Mouse (Mus musculus) stomach, embryonic 15.5 days (tissue): ENCODE results near the gene Ksr1. TPM values are rescaled to one million over a fixed set of nuclear protein-coding genes. Genes with fewer than 3 reads are reported as not detected.

Experiments
- ATAC-seq: fragments of 200-750 bp; cut with Nextera tagmentation; 2 replicates; pipeline ENCODE4 v1.8.0; 2017; ENCODE audit warnings: low read depth, moderate number of reproducible peaks, moderate TSS enrichment; ENCODE audit not compliant: insufficient read depth, low FRiP score
- H3K27ac ChIP-seq: fragments of 300-500 bp; sonication (generic); 2 replicates; pipeline ENCODE4 v1.5.1; 2015; ENCODE audit warnings: mild to moderate bottlenecking, inconsistent platforms
- H3K27me3 ChIP-seq: fragments of 300-500 bp; sonication (generic); replicated peaks from 2 replicates; pipeline ENCODE4 v1.6.1; 2015; ENCODE audit warnings: inconsistent platforms
- H3K36me3 ChIP-seq: fragments of 300-500 bp; sonication (generic); 2 replicates; pipeline ENCODE4 v1.6.1; 2015; ENCODE audit warnings: inconsistent platforms
- H3K4me1 ChIP-seq: fragments of 300-500 bp; sonication (generic); 2 replicates; pipeline ENCODE4 v1.6.1; 2015; ENCODE audit warnings: inconsistent platforms
- H3K4me2 ChIP-seq: fragments of 300-500 bp; sonication (generic); 2 replicates; pipeline ENCODE4 v1.6.1; 2015; ENCODE audit warnings: mild to moderate bottlenecking, inconsistent platforms
- H3K4me3 ChIP-seq: fragments of 300-500 bp; sonication (generic); replicated peaks from 2 replicates; pipeline ENCODE4 v1.5.1; 2015; ENCODE audit warnings: inconsistent platforms
- H3K9ac ChIP-seq: fragments of 300-500 bp; sonication (generic); 2 replicates; pipeline ENCODE4 v1.6.1; 2015; ENCODE audit warnings: inconsistent platforms
- H3K9me3 ChIP-seq: fragments of 300-500 bp; sonication (generic); 2 replicates; pipeline ENCODE4 v1.6.1; 2016; ENCODE audit warnings: inconsistent platforms
- whole genome bisulfite sequencing: fragments of 180-500 bp; shearing (Covaris S2); methylation state at CpG from one replicate; pipeline ENCODE4 v1.1.7; 2015; 5-methylcytosine and 5-hydroxymethylcytosine counted together
- polyA plus RNA-seq: library from polyadenylated mRNA; unstranded; fragments of >200 nt; fragmentation: Nextera tagmentation; extraction: Ambion mirVana; gene quantifications from 2 replicates; pipeline ENCODE4 v1.2.1, GENCODE M21; 2015

The Ksr1 gene
- polyA plus RNA-seq, 1 experiment from 2014 or later: 2.8 TPM

DNA sequence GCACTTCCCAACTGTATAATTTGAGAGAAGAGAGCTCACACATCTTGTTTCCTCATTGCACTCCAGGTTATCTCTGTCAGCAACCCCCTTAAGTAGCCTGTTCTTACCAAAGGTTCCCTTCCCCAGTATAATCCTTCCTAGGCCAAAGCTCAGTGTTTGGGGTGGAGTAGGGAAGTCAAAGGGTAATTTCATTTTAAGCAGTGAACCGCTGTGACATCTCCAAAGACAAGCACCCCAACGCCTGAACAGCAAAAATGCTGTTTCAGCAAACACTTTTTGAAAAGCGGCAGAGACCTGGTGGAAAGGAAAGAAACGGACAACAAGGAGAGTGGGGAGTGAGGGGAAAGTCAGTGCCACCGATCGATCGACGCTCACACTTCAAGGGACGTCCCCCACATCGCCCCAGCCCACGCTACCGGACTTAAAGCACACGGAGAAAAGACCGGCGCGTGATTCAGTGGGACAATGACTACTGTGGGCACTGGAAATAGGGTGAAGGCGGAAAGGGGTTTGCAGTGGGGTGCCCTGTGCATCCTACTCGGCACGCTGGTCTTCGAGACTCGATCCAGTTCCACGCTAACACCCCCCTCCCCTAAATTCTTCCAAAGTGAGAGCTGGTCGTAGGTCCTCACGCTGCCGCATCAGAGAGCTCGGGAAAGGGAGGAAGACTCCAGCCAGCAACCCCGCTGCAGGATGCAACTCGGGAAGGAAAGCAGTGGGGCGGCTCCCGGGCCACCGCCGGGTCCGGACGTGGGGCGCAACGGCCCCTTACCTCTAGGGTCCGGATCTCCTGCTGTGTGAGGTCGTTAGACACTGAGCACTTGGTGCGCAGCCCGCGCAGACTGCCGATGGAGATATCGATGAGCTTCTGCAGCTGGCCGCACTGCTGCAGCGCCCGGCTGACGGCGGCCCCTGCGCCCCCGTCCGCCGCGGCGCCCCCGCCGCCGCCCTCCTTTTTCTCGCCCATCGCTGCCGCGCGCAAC is 633 bp downstream of the Ksr1 start:
- peak overlapping the region; percentile 93 for H3K27ac ChIP-seq
- H3K9ac ChIP-seq: peak overlapping the region; percentile 88
- H3K4me1 ChIP-seq: peaks cover 17% of the 10 kb centered on the region; the same call in 1 of the 2 replicates
- WGBS: under 1% methylated on average over 58 of the region's 62 CpGs
- ATAC-seq: peak; percentile 15; the same call in 1 of the 2 replicates
- no peaks in the 10 kb centered on the region for H3K9me3 ChIP-seq
- peak overlapping the region; percentile 77 for H3K4me2 ChIP-seq
- no peaks in the 10 kb centered on the region for H3K27me3 ChIP-seq
- H3K4me3 ChIP-seq: peak overlapping the region; percentile 94
- H3K36me3 ChIP-seq: no peaks in the 10 kb centered on the region

DNA sequence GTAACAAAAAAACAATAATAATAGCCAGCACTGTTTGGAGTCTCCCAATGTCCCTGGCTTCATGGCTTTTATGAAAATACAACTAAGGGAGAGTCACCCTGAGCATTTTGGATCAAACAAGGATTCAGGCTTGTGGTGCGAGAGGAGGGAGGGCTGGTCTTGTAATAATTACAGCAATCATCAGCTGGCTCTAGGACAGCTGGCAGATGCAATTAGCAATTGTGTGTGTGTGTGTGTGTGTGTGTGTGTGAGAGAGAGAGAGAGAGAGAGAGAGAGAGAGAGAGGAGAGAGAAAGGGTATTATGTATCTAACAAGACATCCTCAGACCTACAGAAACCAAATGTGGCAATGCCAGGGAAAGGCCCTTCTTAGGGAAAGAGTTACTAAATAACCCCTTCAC is 1.5 kb downstream of the Ksr1 start:
- no peak overlapping the region; the same call in 1 of the 2 replicates for H3K9ac ChIP-seq
- H3K27ac ChIP-seq: no peak overlapping the region
- H3K9me3 ChIP-seq: no peaks in the 10 kb centered on the region
- peak overlapping the region; percentile 77 for H3K4me2 ChIP-seq
- WGBS: 62% methylated on average over 1 of the region's 1 CpGs
- H3K36me3 ChIP-seq: no peaks in the 10 kb centered on the region
- H3K4me1 ChIP-seq: peaks cover 20% of the 10 kb centered on the region; the same call in 1 of the 2 replicates
- peak overlapping the region; percentile 94 for H3K4me3 ChIP-seq
- no peak for ATAC-seq
- H3K27me3 ChIP-seq: no peaks in the 10 kb centered on the region

DNA sequence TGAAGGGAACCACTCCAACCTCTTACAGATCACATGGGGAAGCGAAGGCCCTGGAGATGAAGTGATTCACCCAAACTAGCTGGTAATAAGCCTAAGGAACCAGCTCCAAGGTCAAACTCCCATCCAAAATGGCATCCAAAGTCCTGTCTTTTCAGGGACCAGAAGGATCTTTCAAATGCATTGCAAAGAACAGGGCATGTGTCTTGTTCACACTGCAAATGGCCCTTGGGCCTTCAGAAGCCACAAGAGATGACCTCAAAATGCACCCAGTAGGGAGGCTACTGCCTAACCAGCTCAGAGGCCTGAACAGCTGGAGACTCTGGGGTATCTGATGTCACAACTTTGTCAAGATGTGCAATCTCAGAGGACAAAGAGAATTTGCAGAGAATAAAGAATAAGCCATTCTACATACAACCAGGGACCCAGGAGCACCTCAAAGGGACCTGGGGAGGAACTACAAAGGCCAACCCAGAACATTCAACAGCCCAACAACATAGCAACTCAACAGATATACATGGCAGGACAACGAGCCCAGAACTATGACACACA is 2.1 kb downstream of the Ksr1 start:
- H3K9me3 ChIP-seq: no peaks in the 10 kb centered on the region
- H3K4me2 ChIP-seq: peak overlapping the region; percentile 77; the same call in 1 of the 2 replicates
- WGBS: 80% methylated on average over 2 of the region's 2 CpGs
- peaks cover 20% of the 10 kb centered on the region; the same call in 1 of the 2 replicates for H3K4me1 ChIP-seq
- H3K36me3 ChIP-seq: no peaks in the 10 kb centered on the region
- H3K27ac ChIP-seq: no peak overlapping the region
- no peak for ATAC-seq
- H3K27me3 ChIP-seq: no peaks in the 10 kb centered on the region
- no peak overlapping the region for H3K9ac ChIP-seq
- H3K4me3 ChIP-seq: no peak overlapping the region

DNA sequence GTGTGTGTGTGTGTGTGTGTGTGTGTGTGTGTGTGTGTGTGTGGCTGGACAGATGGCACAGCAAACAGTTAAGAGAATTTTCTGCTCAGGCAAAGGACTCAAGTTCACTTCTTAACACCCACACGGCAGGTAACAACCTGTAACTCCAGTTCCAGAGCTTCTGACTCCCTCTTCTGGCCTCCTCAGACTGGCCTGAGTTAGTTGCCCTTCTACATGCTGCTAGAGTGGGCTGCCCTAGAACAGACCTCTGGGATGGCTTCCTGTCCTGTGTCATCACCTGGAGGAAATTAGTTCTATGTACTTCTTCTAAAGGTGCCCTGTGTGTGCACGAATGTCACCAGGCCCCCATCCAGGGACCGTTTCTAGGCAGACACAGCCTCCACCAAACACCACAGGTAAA is 2.9 kb downstream of the Ksr1 start:
- ATAC-seq: no peak
- Histone ChIP-seq H3K4me1 (peaks cover 22% of the 10 kb centered on the region; the same call in 1 of the 2 replicates), H3K9ac (no peak overlapping the region), H3K4me3 (no peak overlapping the region), H3K27me3 (no peaks in the 10 kb centered on the region), H3K27ac (no peak overlapping the region), H3K36me3 (no peaks in the 10 kb centered on the region), H3K9me3 (no peaks in the 10 kb centered on the region), H3K4me2 (no peak overlapping the region)
- WGBS: 85% methylated on average over 3 of the region's 3 CpGs

DNA sequence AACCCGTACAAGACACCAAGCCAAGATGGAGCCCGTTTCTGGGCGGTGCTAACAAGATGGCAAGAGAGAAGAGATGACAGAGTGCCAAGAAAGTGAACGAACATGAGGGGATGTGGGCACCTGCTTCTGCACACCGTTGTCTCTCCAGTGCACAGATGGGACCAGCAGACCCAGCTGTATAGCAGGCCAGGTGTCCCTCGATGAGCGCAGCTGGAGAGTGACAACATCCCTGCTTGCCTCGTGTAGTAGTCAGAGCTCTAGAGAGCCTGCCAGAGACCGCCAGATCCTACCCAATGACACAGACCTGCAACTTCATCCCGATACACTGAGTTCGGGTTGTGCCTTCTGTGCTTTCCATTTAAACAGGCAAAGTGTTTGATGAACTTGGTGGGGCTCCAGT is 3.8 kb downstream of the Ksr1 start:
- ATAC-seq: no peak
- WGBS: 86% methylated on average over 11 of the region's 11 CpGs
- peaks cover 22% of the 10 kb centered on the region; the same call in 1 of the 2 replicates for H3K4me1 ChIP-seq
- no peak overlapping the region for H3K4me3 ChIP-seq
- no peak overlapping the region for H3K4me2 ChIP-seq
- no peak overlapping the region for H3K27ac ChIP-seq
- no peaks in the 10 kb centered on the region for H3K27me3 ChIP-seq
- H3K9me3 ChIP-seq: no peaks in the 10 kb centered on the region
- no peaks in the 10 kb centered on the region for H3K36me3 ChIP-seq
- no peak overlapping the region for H3K9ac ChIP-seq

DNA sequence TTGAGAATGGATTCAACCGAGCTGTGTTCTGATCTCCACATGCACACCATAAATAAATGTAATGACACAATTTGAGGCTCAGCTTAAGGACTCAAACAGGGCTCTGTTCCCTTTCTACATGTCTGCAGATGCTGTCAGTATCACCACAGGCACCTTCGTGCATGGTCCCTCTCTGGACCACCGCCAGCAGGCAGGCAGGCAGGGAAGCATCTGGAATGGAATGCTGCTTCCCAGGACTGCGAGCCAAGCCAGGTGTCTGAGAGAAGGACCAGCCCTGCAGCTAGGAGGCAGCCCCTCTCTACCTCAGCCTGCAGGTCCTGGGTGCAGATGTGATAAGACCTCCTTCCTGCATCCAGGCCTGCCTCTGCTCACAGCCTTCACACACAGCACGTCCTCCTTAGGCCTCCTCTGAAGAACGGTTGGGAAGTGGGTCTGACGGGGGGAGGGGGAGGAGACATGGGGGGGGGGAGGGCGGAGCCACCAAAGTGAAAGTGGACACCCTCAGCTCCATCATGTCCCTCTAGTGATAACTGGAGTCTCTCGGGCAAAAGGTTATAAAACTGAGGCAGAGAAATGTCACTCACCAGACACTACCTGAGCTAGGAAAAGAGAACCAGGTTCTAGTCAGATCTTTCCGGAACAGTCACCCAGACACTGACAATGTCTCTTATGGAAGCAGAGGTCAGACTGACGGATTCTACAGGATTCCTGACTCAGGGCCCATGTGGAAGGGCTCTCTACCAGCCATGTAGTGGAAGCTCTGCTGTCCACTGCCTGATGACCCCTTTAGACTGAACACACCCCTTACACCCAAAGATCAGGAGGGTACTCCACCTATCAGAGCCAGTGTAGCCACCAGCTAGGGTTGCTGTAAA is 4.7 kb downstream of the Ksr1 start:
- ATAC-seq: peak; percentile 8; the same call in 1 of the 2 replicates
- Histone ChIP-seq H3K4me1 (peaks cover 22% of the 10 kb centered on the region; the same call in 1 of the 2 replicates), H3K9ac (no peak overlapping the region), H3K27me3 (no peaks in the 10 kb centered on the region), H3K27ac (no peak overlapping the region; the same call in 1 of the 2 replicates), H3K4me2 (no peak overlapping the region; the same call in 1 of the 2 replicates), H3K9me3 (no peaks in the 10 kb centered on the region), H3K36me3 (no peaks in the 10 kb centered on the region), H3K4me3 (no peak overlapping the region)
- WGBS: 32% methylated on average over 11 of the region's 11 CpGs

DNA sequence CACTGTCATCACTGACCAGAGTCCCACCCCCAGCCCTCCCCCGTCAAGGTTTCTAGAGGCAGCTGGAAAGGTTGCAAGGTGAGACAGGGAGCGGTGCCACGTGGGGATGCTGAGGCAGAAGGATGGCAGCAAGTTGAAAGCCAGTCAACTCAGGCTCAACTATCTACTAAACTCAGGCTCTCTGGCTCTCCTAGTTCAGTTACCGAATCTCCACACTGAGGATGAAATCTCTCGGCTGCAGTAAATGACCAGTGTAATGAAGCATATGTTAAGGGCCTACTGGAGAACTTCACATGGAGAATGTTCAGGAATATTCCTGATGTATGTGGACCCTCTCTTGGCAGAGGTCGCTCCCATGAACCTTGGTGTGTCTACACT is 5.7 kb downstream of the Ksr1 start:
- Histone ChIP-seq H3K4me1 (peaks cover 28% of the 10 kb centered on the region), H3K9ac (no peak overlapping the region), H3K27ac (no peak overlapping the region), H3K9me3 (no peaks in the 10 kb centered on the region), H3K4me3 (no peak overlapping the region), H3K4me2 (no peak overlapping the region), H3K36me3 (no peaks in the 10 kb centered on the region), H3K27me3 (no peaks in the 10 kb centered on the region)
- 88% methylated on average over 6 of the region's 6 CpGs for WGBS
- no peak for ATAC-seq

DNA sequence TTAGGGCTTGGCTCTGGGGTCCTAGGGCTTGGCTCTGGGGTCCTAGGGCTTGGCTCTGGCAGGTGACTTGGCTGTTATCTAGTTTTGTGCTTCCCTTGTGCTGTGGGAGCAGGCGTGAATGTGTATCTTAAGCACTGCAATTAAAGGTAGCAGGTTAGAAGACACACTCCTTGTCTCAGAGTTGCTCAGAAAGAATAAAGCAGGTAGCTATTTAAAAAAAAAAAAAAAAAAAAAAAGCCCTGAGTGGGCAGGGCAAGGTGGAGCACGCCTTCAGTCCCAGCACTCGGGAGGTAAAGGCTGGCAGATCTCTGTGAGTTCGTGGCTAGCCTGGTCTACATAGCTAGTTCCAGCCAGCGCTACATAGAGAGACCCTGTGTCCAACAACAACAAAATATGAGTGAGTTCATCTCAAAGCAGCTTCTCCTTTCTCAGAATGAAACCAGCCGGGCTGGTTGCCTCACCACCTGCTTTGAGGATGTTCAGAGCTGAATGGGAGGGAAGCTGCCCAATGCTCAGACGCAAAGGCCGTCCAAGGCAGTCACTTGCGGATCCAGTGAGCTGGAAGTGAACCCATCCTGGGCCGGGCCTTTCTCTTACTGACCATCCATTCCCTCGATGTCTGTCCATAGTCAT is 6.2 kb downstream of the Ksr1 start:
- Histone ChIP-seq H3K4me1 (peaks cover 30% of the 10 kb centered on the region), H3K36me3 (no peaks in the 10 kb centered on the region), H3K27me3 (no peaks in the 10 kb centered on the region), H3K9me3 (no peaks in the 10 kb centered on the region), H3K27ac (no peak overlapping the region), H3K9ac (no peak overlapping the region), H3K4me2 (no peak overlapping the region), H3K4me3 (no peak overlapping the region)
- WGBS: 86% methylated on average over 11 of the region's 11 CpGs
- ATAC-seq: no peak

DNA sequence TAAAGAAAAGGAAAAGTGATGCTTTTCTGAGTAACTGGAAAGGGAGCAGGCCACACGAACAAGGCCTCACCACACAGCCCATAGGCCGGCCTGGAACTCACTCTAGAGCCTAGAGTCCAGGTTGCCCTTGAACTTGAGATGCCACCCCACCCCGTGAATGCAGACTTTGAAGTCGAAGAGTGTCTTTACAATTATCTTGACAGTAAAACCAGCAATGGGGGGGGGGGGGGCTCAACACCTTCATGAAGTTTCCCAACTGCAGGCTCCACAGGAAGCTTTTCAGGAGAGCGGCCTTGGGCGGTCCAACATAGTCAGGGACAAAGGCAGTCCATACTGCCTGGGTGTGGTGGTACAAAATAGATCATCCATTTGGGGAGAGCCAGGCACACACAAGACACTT is 7.6 kb downstream of the Ksr1 start:
- H3K9ac ChIP-seq: no peak overlapping the region
- H3K36me3 ChIP-seq: no peaks in the 10 kb centered on the region
- peaks cover 27% of the 10 kb centered on the region for H3K4me1 ChIP-seq
- no peak overlapping the region for H3K4me3 ChIP-seq
- H3K27ac ChIP-seq: no peak overlapping the region
- H3K4me2 ChIP-seq: no peak overlapping the region
- H3K9me3 ChIP-seq: no peaks in the 10 kb centered on the region
- 81% methylated on average over 6 of the region's 6 CpGs for WGBS
- no peak for ATAC-seq
- no peaks in the 10 kb centered on the region for H3K27me3 ChIP-seq

DNA sequence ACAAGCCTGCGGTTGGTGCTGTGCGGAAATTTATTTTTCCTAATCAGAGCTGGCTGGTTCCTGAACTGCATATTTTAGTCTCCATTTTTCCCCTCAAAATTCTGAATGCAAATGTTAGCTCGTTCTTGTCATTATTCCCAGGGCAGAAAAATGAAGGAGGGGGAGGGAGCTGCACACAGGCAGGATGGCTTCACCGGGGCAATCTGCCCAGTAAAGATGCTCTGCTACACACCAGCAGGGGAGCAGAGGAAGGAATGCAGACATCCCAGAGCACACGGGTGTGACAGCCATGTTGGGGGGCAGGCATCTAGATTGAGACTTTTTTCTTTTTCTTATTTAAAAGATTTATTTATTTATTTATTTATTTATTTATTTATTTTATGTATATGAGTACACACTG is 9.0 kb downstream of the Ksr1 start:
- no peak overlapping the region for H3K9ac ChIP-seq
- H3K4me1 ChIP-seq: peaks cover 24% of the 10 kb centered on the region
- H3K4me3 ChIP-seq: no peak overlapping the region
- 72% methylated on average over 5 of the region's 5 CpGs for WGBS
- no peak for ATAC-seq
- no peak overlapping the region for H3K27ac ChIP-seq
- H3K36me3 ChIP-seq: no peaks in the 10 kb centered on the region
- H3K27me3 ChIP-seq: no peaks in the 10 kb centered on the region
- no peaks in the 10 kb centered on the region for H3K9me3 ChIP-seq
- no peak overlapping the region for H3K4me2 ChIP-seq

DNA sequence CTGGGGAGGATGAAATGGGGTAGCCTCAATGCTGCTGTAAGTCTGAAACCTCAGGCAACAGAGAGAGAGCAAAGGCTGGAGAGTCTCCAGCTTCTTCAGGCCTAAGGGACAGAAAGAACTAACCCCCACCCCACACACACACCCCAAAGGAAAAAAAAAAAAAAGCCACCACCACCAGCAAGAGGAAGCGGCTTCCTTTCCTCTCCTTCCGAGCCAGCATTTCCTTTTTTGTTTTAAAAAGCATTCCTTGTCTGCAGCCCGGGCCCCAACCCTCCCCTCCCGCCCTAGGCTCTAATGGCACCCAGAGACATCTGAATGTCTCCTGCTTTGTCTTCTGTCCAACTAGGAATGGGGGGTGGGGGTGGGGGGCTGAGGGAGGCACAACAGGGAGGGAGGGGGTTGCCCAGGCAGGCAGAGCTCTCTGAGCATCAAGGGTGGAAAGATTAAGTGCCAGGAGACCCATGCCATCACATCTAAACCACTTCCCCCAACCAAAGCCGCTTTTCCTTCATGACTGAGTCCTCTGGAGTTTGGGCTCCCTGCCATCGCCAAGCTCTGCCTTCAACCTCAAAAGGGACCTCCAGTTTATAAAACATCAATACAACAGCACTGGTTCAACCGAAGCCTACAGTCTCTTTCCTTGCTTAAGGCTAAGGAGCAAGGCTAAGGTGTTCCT is 10.4 kb downstream of the Ksr1 start:
- ATAC-seq: no peak
- no peaks in the 10 kb centered on the region for H3K27me3 ChIP-seq
- WGBS: 32% methylated on average over 7 of the region's 7 CpGs
- H3K4me3 ChIP-seq: no peak overlapping the region
- peak overlapping the region; percentile 62 for H3K27ac ChIP-seq
- H3K9ac ChIP-seq: no peak overlapping the region
- no peak overlapping the region for H3K4me2 ChIP-seq
- no peaks in the 10 kb centered on the region for H3K36me3 ChIP-seq
- H3K9me3 ChIP-seq: no peaks in the 10 kb centered on the region
- H3K4me1 ChIP-seq: peaks cover 22% of the 10 kb centered on the region
